Mouse (Mus musculus): ENCODE results near the gene Hhip. TPM values are rescaled to one million over a fixed set of nuclear protein-coding genes. Genes with fewer than 3 reads are reported as not detected.

Gene Hhip
- polyA plus RNA-seq (2012; fragmentation: generic; extraction: Trizol), result 2.8 TPM
- long read RNA-seq, experiment 1, full-length matches to known transcripts, result 2 of 2 reads
- long read RNA-seq, experiment 1, partial matches to known transcripts, result 0 of 2 reads
- long read RNA-seq, experiment 1, other reads (novel, unspliced or antisense), result 0 of 2 reads
- long read RNA-seq, experiment 2, full-length matches to known transcripts, result 89 of 120 reads
- long read RNA-seq, experiment 2, partial matches to known transcripts, result 8 of 120 reads
- long read RNA-seq, experiment 2, other reads (novel, unspliced or antisense), result 23 of 120 reads

GRCm38 (mm10) chr8:80057198-80058174 is at the start of gene Hhip:
Gene Hhip, minus strand, starts transcription at chr8:80058006.
- Histone ChIP-seq H3K4me3 (ENCODE audit: insufficient read depth, poor library complexity, severe bottlenecking) (peak within 1 kb of the TSS; percentile 46), H3K36me3 (ENCODE audit: control insufficient read depth, insufficient read depth) (no peaks in the 10 kb centered on the region), H3K79me2 (ENCODE audit: control insufficient read depth, insufficient read depth) (peaks cover 15% of the 10 kb centered on the region), H3K79me3 (ENCODE audit: low read depth) (peaks cover 6% of the 10 kb centered on the region), H3ac (ENCODE audit: control insufficient read depth, insufficient read length, low read depth) (peak within 1 kb of the TSS; percentile 77), H3K27me3 (ENCODE audit: control insufficient read depth, insufficient read depth, insufficient read length) (no peaks in the 10 kb centered on the region)
- TF ChIP-seq USF1 (IDR thresholded peaks at IDR 0.05; ENCODE audit: low read depth) (no peak), FOSL1 (IDR thresholded peaks at IDR 0.05; ENCODE audit: insufficient read depth, low read length, poor library complexity, severe bottlenecking) (no peak), MYOD1 (IDR thresholded peaks at IDR 0.05; ENCODE audit: control insufficient read depth, insufficient read length, low read depth) (no peak), CEBPB (IDR thresholded peaks at IDR 0.05; ENCODE audit: low read depth) (no peak), CTCF (IDR thresholded peaks at IDR 0.05; ENCODE audit: control insufficient read depth, insufficient read depth, insufficient read length) (no peak), MYOG (IDR thresholded peaks at IDR 0.05; ENCODE audit: control insufficient read depth, extremely low read depth, insufficient read length) (no peak), MAX (IDR thresholded peaks at IDR 0.05) (no peak)

DNA sequence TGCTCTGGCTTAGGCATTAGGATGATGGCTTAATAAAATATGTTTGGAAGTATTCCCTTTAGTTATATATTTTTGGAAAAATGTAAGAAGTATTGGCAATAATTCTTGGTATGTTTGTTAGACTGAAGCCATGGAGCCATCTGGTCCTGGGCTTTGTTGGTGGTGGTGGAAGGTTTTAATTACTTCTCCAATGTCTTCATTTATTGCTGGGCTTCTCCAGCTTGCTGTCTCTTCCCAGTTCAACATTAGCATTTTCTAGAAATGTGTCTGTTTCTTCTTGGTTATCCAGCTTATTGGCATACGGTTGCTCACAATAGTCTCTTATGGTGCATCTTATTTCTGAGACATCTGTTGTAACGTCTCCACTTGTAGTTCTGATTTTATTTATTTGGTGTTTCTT is 29.2 kb upstream of the Hhip start:
- TF ChIP-seq MYOG (IDR thresholded peaks at IDR 0.05; ENCODE audit: control insufficient read depth, extremely low read depth, insufficient read length), result no peak
- no peak for TF ChIP-seq USF1 (IDR thresholded peaks at IDR 0.05; ENCODE audit: low read depth)
- no peak for TF ChIP-seq MYOD1 (IDR thresholded peaks at IDR 0.05; ENCODE audit: control insufficient read depth, insufficient read length, low read depth)
- TF ChIP-seq CTCF (IDR thresholded peaks at IDR 0.05; ENCODE audit: control insufficient read depth, insufficient read depth, insufficient read length), result no peak
- TF ChIP-seq FOSL1 (IDR thresholded peaks at IDR 0.05; ENCODE audit: insufficient read depth, low read length, poor library complexity, severe bottlenecking), result no peak
- no peak for TF ChIP-seq MAX (IDR thresholded peaks at IDR 0.05)
- no peak for TF ChIP-seq CEBPB (IDR thresholded peaks at IDR 0.05; ENCODE audit: low read depth)
- Histone ChIP-seq H3K79me3 (ENCODE audit: low read depth) (no peaks in the 10 kb centered on the region), H3ac (ENCODE audit: control insufficient read depth, insufficient read length, low read depth) (no peak overlapping the region), H3K4me3 (ENCODE audit: insufficient read depth, poor library complexity, severe bottlenecking) (no peak overlapping the region), H3K27me3 (ENCODE audit: control insufficient read depth, insufficient read depth, insufficient read length) (no peaks in the 10 kb centered on the region), H3K36me3 (ENCODE audit: control insufficient read depth, insufficient read depth) (no peaks in the 10 kb centered on the region), H3K79me2 (ENCODE audit: control insufficient read depth, insufficient read depth) (no peaks in the 10 kb centered on the region)

DNA sequence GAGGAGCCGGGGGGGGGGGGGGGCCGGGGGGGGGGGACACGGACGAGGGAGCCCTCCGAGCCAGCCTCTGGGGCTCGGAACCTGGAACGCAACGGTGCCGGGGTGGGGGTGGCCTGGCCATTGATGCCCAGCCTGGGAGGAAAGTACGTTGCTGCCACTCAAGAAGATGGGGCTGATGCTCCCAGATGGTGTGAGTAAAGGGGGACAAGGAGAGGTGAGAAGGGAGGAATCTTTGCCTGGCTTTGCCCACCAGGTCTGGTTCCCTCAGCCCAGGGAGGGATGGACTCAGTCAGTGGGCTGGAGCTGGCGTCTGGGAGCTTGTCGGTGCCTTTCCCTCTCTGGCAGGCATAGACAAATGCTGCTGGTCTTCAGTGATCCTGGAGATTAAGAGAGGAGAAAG is 387 bp upstream of the Hhip start:
- peaks cover 15% of the 10 kb centered on the region for H3K79me2 ChIP-seq (ENCODE audit: control insufficient read depth, insufficient read depth)
- H3ac ChIP-seq (ENCODE audit: control insufficient read depth, insufficient read length, low read depth), result peak overlapping the region; percentile 57
- H3K4me3 ChIP-seq (ENCODE audit: insufficient read depth, poor library complexity, severe bottlenecking), result no peak overlapping the region
- H3K79me3 ChIP-seq (ENCODE audit: low read depth), result peaks cover 6% of the 10 kb centered on the region
- no peaks in the 10 kb centered on the region for H3K27me3 ChIP-seq (ENCODE audit: control insufficient read depth, insufficient read depth, insufficient read length)
- no peak for TF ChIP-seq FOSL1 (IDR thresholded peaks at IDR 0.05; ENCODE audit: insufficient read depth, low read length, poor library complexity, severe bottlenecking)
- TF ChIP-seq MYOD1 (IDR thresholded peaks at IDR 0.05; ENCODE audit: control insufficient read depth, insufficient read length, low read depth), result no peak
- no peak for TF ChIP-seq CTCF (IDR thresholded peaks at IDR 0.05; ENCODE audit: control insufficient read depth, insufficient read depth, insufficient read length)
- TF ChIP-seq CEBPB (IDR thresholded peaks at IDR 0.05; ENCODE audit: low read depth), result no peak
- no peak for TF ChIP-seq MAX (IDR thresholded peaks at IDR 0.05)
- no peak for TF ChIP-seq USF1 (IDR thresholded peaks at IDR 0.05; ENCODE audit: low read depth)
- no peak for TF ChIP-seq MYOG (IDR thresholded peaks at IDR 0.05; ENCODE audit: control insufficient read depth, extremely low read depth, insufficient read length)
- no peaks in the 10 kb centered on the region for H3K36me3 ChIP-seq (ENCODE audit: control insufficient read depth, insufficient read depth)

GRCm38 (mm10) chr8:80056331-80057070 is 1.3 kb downstream of the Hhip start:
- Histone ChIP-seq H3K27me3 (ENCODE audit: control insufficient read depth, insufficient read depth, insufficient read length) (no peaks in the 10 kb centered on the region), H3K36me3 (ENCODE audit: control insufficient read depth, insufficient read depth) (no peaks in the 10 kb centered on the region), H3K79me3 (ENCODE audit: low read depth) (peaks cover 6% of the 10 kb centered on the region), H3K4me3 (ENCODE audit: insufficient read depth, poor library complexity, severe bottlenecking) (peak overlapping the region; percentile 46), H3K79me2 (ENCODE audit: control insufficient read depth, insufficient read depth) (peaks cover 15% of the 10 kb centered on the region), H3ac (ENCODE audit: control insufficient read depth, insufficient read length, low read depth) (peak overlapping the region; percentile 77)
- TF ChIP-seq MYOG (IDR thresholded peaks at IDR 0.05; ENCODE audit: control insufficient read depth, extremely low read depth, insufficient read length) (no peak), FOSL1 (IDR thresholded peaks at IDR 0.05; ENCODE audit: insufficient read depth, low read length, poor library complexity, severe bottlenecking) (no peak), USF1 (IDR thresholded peaks at IDR 0.05; ENCODE audit: low read depth) (no peak), CTCF (IDR thresholded peaks at IDR 0.05; ENCODE audit: control insufficient read depth, insufficient read depth, insufficient read length) (no peak), MAX (IDR thresholded peaks at IDR 0.05) (no peak), CEBPB (IDR thresholded peaks at IDR 0.05; ENCODE audit: low read depth) (no peak), MYOD1 (IDR thresholded peaks at IDR 0.05; ENCODE audit: control insufficient read depth, insufficient read length, low read depth) (no peak)

DNA sequence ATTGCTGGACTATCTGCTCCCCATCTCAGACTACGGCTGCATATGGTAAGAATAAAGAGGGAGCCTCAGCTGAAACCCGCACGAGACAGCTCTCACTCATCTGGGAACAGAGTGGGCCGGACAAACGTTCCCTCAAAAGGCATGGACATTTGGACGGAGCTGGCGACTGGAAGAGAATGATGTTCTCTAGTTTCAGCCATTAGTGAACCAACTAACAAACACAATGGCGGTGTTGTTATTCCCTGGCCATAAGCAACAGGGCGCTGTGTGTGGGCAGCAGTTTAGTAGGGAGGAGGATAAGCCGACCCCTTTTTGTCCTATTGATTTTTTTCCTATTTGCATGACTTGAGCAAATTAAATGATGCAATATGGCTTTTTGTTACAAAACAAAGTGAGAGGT is 2.0 kb downstream of the Hhip start:
- Histone ChIP-seq H3K79me2 (ENCODE audit: control insufficient read depth, insufficient read depth) (peaks cover 15% of the 10 kb centered on the region), H3K79me3 (ENCODE audit: low read depth) (peaks cover 6% of the 10 kb centered on the region), H3ac (ENCODE audit: control insufficient read depth, insufficient read length, low read depth) (no peak overlapping the region), H3K4me3 (ENCODE audit: insufficient read depth, poor library complexity, severe bottlenecking) (no peak overlapping the region), H3K27me3 (ENCODE audit: control insufficient read depth, insufficient read depth, insufficient read length) (no peaks in the 10 kb centered on the region), H3K36me3 (ENCODE audit: control insufficient read depth, insufficient read depth) (peaks cover 6% of the 10 kb centered on the region)
- peak; percentile 9 for TF ChIP-seq CEBPB (IDR thresholded peaks at IDR 0.05; ENCODE audit: low read depth)
- no peak for TF ChIP-seq USF1 (IDR thresholded peaks at IDR 0.05; ENCODE audit: low read depth)

Data from C2C12 (cell line).